Mouse (Mus musculus): Measurements from ENCODE around the gene Exosc8.
"Not testable (repeated sequence)": the region's sequence is repeated elsewhere in the genome, so short reads cannot be mapped to it uniquely, and the experiment has no call there.

Gene Exosc8

GRCm38 (mm10) chr3:54734411-54735246 lies 564 bp downstream of the Exosc8 start:
- peak; percentile 93 to 94 for DNase-seq

GRCm38 (mm10) chr3:54732371-54732770 lies 2.8 kb downstream of the Exosc8 start:
- no peak for DNase-seq

- no peak for DNase-seq
Measured at GRCm38 (mm10) chr3:54731626-54732150, 3.5 kb downstream of the Exosc8 start.

GRCm38 (mm10) chr3:54728100-54728499 lies 7.1 kb downstream of the Exosc8 start:
- DNase-seq: no peak

- DNase-seq: no peak
Measured at GRCm38 (mm10) chr3:54727588-54727987, 7.6 kb downstream of the Exosc8 start.

GRCm38 (mm10) chr3:54725344-54725743 lies 9.8 kb downstream of the Exosc8 start:
- no peak for DNase-seq

- DNase-seq: no peak
Measured at GRCm38 (mm10) chr3:54723741-54724500, 11.3 kb downstream of the Exosc8 start.

GRCm38 (mm10) chr3:54718947-54719346 lies 16.2 kb downstream of the Exosc8 start:
- no peak for DNase-seq

GRCm38 (mm10) chr3:54717348-54717747 lies 17.8 kb downstream of the Exosc8 start:
- no peak for DNase-seq

GRCm38 (mm10) chr3:54715461-54715860 lies 19.7 kb downstream of the Exosc8 start:
- no peak for DNase-seq

- DNase-seq: no peak
Measured at GRCm38 (mm10) chr3:54714253-54714652, 20.9 kb downstream of the Exosc8 start, which contains the start of gene Gm21958. Gm21958 (minus strand) TSS chr3:54714353.

GRCm38 (mm10) chr3:54708972-54709371 lies 26.2 kb downstream of the Exosc8 start:
- no peak for DNase-seq

GRCm38 (mm10) chr3:54704106-54704505 lies 31.1 kb downstream of the Exosc8 start:
- DNase-seq: not testable (repeated sequence)

GRCm38 (mm10) chr3:54699759-54700301 lies 35.4 kb downstream of the Exosc8 start:
- DNase-seq: no peak

- DNase-seq: no peak
Measured at GRCm38 (mm10) chr3:54693056-54693415, 42.2 kb downstream of the Exosc8 start.

- peak; percentile 89 to 92 for DNase-seq
Measured at GRCm38 (mm10) chr3:54692202-54693055, 42.8 kb downstream of the Exosc8 start, which contains the start of gene Supt20. Supt20 (plus strand) TSS chr3:54692807.

- no peak for DNase-seq
Measured at GRCm38 (mm10) chr3:54689091-54689490, 46.1 kb downstream of the Exosc8 start.

- DNase-seq: no peak
Measured at GRCm38 (mm10) chr3:54687245-54687644, 47.9 kb downstream of the Exosc8 start.

- DNase-seq: no peak
Measured at GRCm38 (mm10) chr3:54685202-54685601, 50.0 kb downstream of the Exosc8 start.

- no peak for DNase-seq
Measured at GRCm38 (mm10) chr3:54681310-54682204, 53.6 kb downstream of the Exosc8 start.

Data from cerebellum, postnatal 36 days (tissue).